Mouse (Mus musculus) intestine, embryonic 14.5 days (tissue): ENCODE data around the gene Gm3005. TPM values are rescaled to one million over a fixed set of nuclear protein-coding genes. Genes with fewer than 3 reads are reported as not detected.
"Not testable (repeated sequence)": the region's sequence is repeated elsewhere in the genome, so short reads cannot be mapped to it uniquely, and the experiment has no call there.

Source experiments
- ATAC-seq: fragments of 200-750 bp; cut with Nextera tagmentation; replicated peaks from 2 replicates; pipeline ENCODE4 v1.8.0; 2017; ENCODE audit warnings: low read depth, moderate number of reproducible peaks, moderate TSS enrichment, moderate library complexity; ENCODE audit not compliant: low FRiP score, low TSS enrichment
- DNase-seq: peaks from one replicate; pipeline ENCODE4 v3.0.0-alpha.2; 2018; ENCODE audit warnings: low spot score
- H3K27ac ChIP-seq: fragments of 300-500 bp; sonication (generic); 2 replicates; pipeline ENCODE4 v1.5.1; 2014; ENCODE audit warnings: low read depth, mild to moderate bottlenecking, control low read depth
- H3K27me3 ChIP-seq: fragments of 300-500 bp; sonication (generic); replicated peaks from 2 replicates; pipeline ENCODE4 v1.6.1; 2014; ENCODE audit warnings: low read length, control low read depth; ENCODE audit not compliant: control insufficient read depth, insufficient read depth
- H3K36me3 ChIP-seq: fragments of 300-500 bp; sonication (generic); 2 replicates; pipeline ENCODE4 v1.6.1; 2014; ENCODE audit warnings: low read length, control low read depth; ENCODE audit not compliant: control insufficient read depth, insufficient read depth
- H3K4me1 ChIP-seq: fragments of 300-500 bp; sonication (generic); replicated peaks from 2 replicates; pipeline ENCODE4 v1.6.1; 2014; ENCODE audit warnings: low read length, control low read depth, mixed read lengths; ENCODE audit not compliant: control insufficient read depth, insufficient read depth
- H3K4me2 ChIP-seq: fragments of 300-500 bp; sonication (generic); 2 replicates; pipeline ENCODE4 v1.6.1; 2014; ENCODE audit warnings: low read length
- H3K4me3 ChIP-seq: fragments of 300-500 bp; sonication (generic); 2 replicates; pipeline ENCODE4 v1.5.1; 2014; ENCODE audit warnings: low read depth, low read length, control low read depth, mixed read lengths
- H3K9ac ChIP-seq: fragments of 300-500 bp; sonication (generic); 2 replicates; pipeline ENCODE4 v1.6.1; 2014; ENCODE audit warnings: mild to moderate bottlenecking, low read length
- H3K9me3 ChIP-seq: fragments of 300-500 bp; sonication (generic); 2 replicates; pipeline ENCODE4 v1.6.1; 2016; ENCODE audit warnings: low read length, control low read depth; ENCODE audit not compliant: control insufficient read depth
- WGBS: fragments of 180-500 bp; shearing (Covaris S2); extraction: QIAGEN DNeasy Blood & Tissue Kit; methylation state at CpG from one replicate; pipeline ENCODE4 v1.1.7; 2014; 5-methylcytosine and 5-hydroxymethylcytosine counted together
- polyA plus RNA-seq: library from polyadenylated mRNA; unstranded; fragments of >200 nt; fragmentation: Nextera tagmentation; extraction: Ambion mirVana; gene quantifications from 2 replicates; pipeline ENCODE4 v1.2.1, GENCODE M21; 2014

Gene Gm3005
- 1.1 and 1.6 TPM in 2 replicates for polyA plus RNA-seq

DNA sequence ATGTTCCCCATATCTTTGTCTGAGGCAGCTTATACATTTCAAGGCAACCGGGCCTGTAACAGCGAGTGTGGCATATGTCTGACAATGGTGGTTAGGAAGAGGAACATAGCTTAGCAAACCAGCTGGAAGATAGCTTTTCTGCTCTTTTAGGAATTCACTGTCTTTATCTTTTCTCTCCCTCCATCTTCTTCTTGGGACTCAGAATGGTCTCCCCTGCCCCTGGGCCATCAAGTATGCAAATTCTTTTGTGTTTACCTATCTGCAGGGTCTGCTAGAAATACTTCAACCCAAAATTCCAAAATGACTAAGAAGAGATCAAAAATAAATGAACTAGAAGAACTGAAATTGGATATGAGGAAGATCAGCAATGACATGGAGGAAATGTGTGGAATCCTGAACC is at the start of gene Gm3005:
Gene Gm3005, plus strand, starts transcription at position 301 of the 400 bp plus-strand sequence.
- H3K4me1 ChIP-seq, ATAC-seq, H3K4me2 ChIP-seq, H3K9me3 ChIP-seq, H3K36me3 ChIP-seq, H3K27ac ChIP-seq, H3K4me3 ChIP-seq, H3K9ac ChIP-seq, H3K27me3 ChIP-seq, DNase-seq: not testable (repeated sequence)
- no CpG with 5 or more reads among the region's 2 CpGs for WGBS

DNA sequence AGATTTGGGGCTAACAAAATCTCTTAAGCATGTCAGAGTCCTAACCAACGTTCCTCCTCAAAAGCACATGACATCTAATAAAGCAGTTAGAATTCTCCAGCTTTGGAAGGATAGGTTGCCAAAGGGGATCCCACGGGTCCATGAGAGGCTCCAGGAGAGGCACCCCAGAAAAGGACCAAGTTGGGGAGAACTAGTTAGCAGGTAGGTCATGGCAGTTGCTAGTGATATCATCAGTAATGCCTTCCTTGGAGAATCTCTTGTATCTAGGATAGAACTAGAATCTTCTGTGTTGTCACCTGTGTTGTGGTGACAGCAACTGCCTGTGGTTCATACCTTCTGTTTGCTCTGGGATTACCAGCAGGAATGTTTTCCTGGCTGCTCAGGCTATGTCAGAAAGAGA is 33.1 kb upstream of the Gm3005 start, which contains the start of gene Gm10413:
Gene Gm10413, plus strand, starts transcription at position 301 of the 400 bp plus-strand sequence.
- H3K36me3 ChIP-seq, H3K27ac ChIP-seq, ATAC-seq, H3K4me2 ChIP-seq, H3K27me3 ChIP-seq, H3K4me1 ChIP-seq, H3K9me3 ChIP-seq, DNase-seq, H3K4me3 ChIP-seq, H3K9ac ChIP-seq: not testable (repeated sequence)
- no CpG with 5 or more reads among the region's 2 CpGs for WGBS

DNA sequence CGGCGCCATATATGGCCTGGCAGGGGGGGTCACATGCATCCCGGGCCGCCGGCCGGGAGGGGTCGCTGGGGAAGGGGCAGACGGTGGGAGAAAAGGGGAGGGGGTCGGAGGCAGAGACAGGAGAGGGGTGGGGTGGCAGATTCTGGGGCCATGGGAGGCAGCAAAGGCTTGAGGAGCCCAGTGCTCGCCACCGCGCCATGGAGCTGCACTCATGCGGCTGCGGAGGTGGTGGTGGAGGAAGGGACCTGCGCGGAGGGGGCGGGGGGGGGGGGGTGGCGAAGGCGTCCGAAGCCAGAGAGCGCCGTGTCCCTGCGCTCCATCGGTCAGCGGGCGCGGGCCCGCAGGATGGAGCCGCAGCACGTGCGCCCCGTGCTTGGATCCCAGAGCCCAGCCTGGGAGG is 15.6 kb upstream of the Gm3005 start, which contains the start of gene Gm10409:
Gene Gm10409, plus strand, starts transcription at position 301 of the 400 bp plus-strand sequence.
- not testable (repeated sequence) for H3K9me3 ChIP-seq, H3K27ac ChIP-seq, H3K4me3 ChIP-seq, H3K9ac ChIP-seq, H3K27me3 ChIP-seq, H3K4me2 ChIP-seq, DNase-seq, ATAC-seq, H3K36me3 ChIP-seq, H3K4me1 ChIP-seq
- WGBS: no CpG with 5 or more reads among the region's 32 CpGs

DNA sequence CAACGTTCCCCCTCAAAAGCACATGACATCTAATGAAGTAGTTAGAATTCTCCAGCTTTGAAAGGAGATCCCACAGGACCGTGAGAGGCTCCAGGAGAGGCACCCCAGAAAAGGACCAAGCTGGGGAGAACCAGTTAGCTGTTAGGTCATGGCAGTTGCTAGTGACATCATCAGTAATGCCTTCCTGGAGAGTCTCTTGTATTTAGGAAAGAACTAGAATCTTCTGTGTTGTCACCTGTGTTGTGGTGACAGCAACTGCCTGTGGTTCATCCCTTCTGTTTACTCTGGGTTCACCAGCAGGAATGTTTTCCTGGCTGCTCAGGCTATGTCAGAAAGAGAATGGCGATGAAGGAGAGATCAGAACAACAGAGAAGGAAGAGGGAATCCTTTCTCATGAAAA is 21.2 kb downstream of the Gm3005 start, which contains the start of gene Gm10408:
Gene Gm10408, plus strand, starts transcription at position 301 of the 400 bp plus-strand sequence.
- not testable (repeated sequence) for ATAC-seq, H3K4me3 ChIP-seq, DNase-seq, H3K4me1 ChIP-seq, H3K27ac ChIP-seq, H3K4me2 ChIP-seq, H3K27me3 ChIP-seq, H3K9ac ChIP-seq, H3K36me3 ChIP-seq, H3K9me3 ChIP-seq
- WGBS: no CpG with 5 or more reads among the region's 3 CpGs

DNA sequence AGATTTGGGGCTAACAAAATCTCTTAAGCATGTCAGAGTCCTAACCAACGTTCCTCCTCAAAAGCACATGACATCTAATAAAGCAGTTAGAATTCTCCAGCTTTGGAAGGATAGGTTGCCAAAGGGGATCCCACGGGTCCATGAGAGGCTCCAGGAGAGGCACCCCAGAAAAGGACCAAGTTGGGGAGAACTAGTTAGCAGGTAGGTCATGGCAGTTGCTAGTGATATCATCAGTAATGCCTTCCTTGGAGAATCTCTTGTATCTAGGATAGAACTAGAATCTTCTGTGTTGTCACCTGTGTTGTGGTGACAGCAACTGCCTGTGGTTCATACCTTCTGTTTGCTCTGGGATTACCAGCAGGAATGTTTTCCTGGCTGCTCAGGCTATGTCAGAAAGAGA is 206.3 kb downstream of the Gm3005 start, which contains the start of gene Gm3012:
Gene Gm3012, plus strand, starts transcription at position 301 of the 400 bp plus-strand sequence.
- DNase-seq, H3K4me3 ChIP-seq: not testable (repeated sequence)
- no CpG with 5 or more reads among the region's 2 CpGs for WGBS

More for the DNA sequence above, 206.3 kb downstream of the Gm3005 start, which contains the start of gene Gm3012:
- not testable (repeated sequence) for H3K27ac ChIP-seq, H3K9me3 ChIP-seq, H3K4me1 ChIP-seq, H3K36me3 ChIP-seq, ATAC-seq, H3K27me3 ChIP-seq, H3K4me2 ChIP-seq, H3K9ac ChIP-seq

Other genes with a start within 250 kb of the Gm3005 start
- not detected in 2 replicates for gene Gm5795, start 239.8 kb upstream of the Gm3005 start, polyA plus RNA-seq
- gene D830030K20Rik, start 219.6 kb upstream of the Gm3005 start, polyA plus RNA-seq: 3.9 and 5.8 TPM in 2 replicates
- gene Gm2956, start 95.5 kb upstream of the Gm3005 start, polyA plus RNA-seq: not detected in 2 replicates
- gene Gm10413, start 33.0 kb upstream of the Gm3005 start, polyA plus RNA-seq: not detected in 2 replicates
- 0.73 and 1.9 TPM in 2 replicates for gene Gm10409, start 15.5 kb upstream of the Gm3005 start, polyA plus RNA-seq
- gene Gm10408, start 21.3 kb downstream of the Gm3005 start, polyA plus RNA-seq: not detected in 2 replicates
- not detected in 2 replicates for gene Gm3012, start 206.4 kb downstream of the Gm3005 start, polyA plus RNA-seq
- 0.73 and 1.9 TPM in 2 replicates for gene Gm3020, start 223.9 kb downstream of the Gm3005 start, polyA plus RNA-seq